Mouse (Mus musculus): ENCODE measurements around the gene Brix1.

DNA sequence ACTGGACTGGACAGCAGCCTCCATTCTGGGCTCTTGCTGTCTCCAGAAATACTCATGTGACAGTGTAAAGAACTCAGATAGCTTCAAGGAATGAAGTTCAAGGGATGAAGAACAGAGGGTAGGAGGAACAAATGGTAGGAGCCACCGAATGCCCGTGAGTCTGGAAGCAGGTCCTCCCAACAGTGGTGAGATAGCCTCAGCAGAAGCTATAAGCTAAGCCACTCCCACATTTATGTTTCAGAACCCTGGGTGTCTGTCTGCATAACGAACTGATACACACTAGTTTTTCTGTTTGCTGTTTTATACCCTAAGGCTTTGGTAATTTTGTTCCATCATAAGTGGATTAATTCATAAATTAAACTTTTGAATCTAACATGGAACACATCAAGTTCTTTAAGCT is 21.1 kb downstream of the Brix1 start:
- TF ChIP-seq POLR2A (IDR thresholded peaks at IDR 0.05; ENCODE audit: borderline replicate concordance, extremely low read depth, low read depth, low read length): no peak
- no peak for TF ChIP-seq CTCF (IDR thresholded peaks at IDR 0.05; ENCODE audit: insufficient read depth, low read length)

All from lung, adult 2 months (tissue).